Mouse (Mus musculus) cortical plate, adult 2 months (tissue): ENCODE results near the gene Atxn7l1.

ENCODE experiments used
- CTCF ChIP-seq: fragments of 200-500 bp; IDR thresholded peaks from 2 replicates; pipeline ENCODE4 v1.5.1; 2011; ENCODE audit warnings: mild to moderate bottlenecking, control low read depth, low read length; ENCODE audit not compliant: insufficient read depth; ENCODE audit errors: extremely low read depth
- POLR2A ChIP-seq: fragments of 200-500 bp; IDR thresholded peaks from 2 replicates; pipeline ENCODE4 v1.6.1; 2011; ENCODE audit warnings: mild to moderate bottlenecking, low read length, control low read depth; ENCODE audit not compliant: insufficient read depth; ENCODE audit errors: extremely low read depth

- TF ChIP-seq POLR2A, result no peak
- no peak for TF ChIP-seq CTCF
These were observed 170.5 kb downstream of the Atxn7l1 start for GRCm38 (mm10) chr12:33317792-33318530.
